Mouse (Mus musculus) 416B (cell line): Measurements from ENCODE around the gene Gm17655.
A peak's percentile ranks its signal among the peaks of the same experiment; 100 is the strongest.

Experiments
- DNase-seq: peaks from one replicate; pipeline ENCODE4 v3.0.0; 2011; ENCODE audit warnings: low read depth

The Gm17655 gene

DNA sequence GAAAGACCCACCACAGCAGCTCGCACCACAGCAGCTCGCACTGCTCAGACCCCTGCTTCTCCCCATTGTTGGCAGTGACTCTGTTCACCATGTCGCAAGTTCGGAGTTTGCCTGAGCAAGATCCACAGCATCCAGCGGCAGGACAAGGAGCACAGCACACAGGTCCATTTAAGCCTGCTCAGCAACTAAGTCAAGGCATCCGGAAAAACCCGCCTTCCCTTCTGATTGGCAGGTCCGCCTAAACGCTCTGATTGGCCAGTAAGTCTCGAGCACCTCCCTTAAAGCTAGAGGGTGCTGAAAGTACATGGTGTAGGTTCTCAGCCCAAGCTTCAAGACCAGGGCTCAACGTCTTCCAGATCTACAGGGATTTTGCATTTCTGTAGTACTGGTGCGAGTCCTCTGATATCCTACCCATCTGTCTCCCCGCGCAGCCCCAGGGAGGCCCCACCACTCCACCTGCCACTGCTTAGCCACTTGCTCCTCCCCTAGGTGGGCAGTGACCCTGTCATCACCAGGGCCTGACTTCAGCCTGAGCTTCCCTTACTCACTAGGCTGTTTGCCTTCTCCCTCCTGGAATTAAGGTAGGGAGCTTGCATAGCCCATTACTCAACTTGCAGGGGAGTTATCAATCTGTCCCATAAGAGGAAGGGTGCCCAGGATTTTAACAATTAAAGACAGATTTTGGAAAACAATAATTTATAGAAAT is 14.0 kb upstream of the Gm17655 start:
- peak; percentile 28 for DNase-seq

DNA sequence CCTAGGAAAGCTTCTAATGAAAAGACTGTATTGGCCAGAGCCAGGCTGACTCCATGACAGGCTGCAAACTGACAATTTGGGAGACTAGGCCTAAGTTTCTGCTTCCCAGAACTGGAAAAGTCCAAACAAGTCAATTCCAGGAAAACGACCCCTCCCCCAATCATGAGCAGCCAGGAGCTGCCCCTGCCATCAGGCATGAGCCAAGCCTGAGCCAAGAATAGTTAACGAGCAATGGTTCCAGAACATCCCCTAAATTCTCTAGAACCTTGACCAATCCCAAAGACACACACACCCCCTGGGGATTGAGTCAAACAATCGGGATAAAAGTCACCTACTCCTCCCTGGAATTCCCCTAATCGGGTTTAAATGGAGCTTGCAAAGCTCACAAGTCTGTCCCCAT is 10.6 kb upstream of the Gm17655 start:
- no peak for DNase-seq

DNA sequence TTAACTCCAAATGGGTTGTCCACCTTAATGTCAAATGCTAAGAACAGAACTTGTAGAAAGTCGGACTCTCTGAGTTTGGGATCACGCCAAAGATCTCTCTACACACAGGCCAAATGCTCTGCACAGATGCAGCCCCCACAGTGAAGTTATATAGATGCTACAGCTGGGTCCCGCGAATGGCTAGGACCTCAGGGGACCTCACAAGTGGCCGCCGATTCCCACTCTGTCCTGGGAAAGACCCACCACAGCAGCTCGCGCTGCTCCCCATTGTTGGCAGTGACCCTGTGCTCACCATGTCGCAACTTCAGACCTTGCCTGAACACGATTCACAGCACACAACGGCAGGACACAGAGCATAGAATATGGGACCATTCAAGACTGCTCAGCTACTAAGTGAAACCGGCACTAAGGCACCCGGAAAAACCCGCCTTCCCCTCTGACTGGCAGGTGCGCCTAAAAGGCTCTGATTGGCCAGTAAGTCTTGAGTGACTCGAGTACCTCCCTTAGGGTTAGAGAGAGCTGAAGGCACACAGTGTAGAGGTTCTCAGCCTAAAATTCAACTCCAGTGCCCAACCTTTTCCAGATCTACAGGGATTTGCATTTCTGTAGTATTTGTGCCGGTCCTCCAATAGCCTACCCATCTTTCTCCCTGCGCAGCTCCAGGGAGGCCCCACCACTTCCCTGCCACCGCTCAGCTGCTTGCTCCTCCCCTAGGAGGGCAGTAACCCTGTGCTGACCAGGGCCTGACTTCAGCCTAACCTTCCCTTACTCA is 14.5 kb downstream of the Gm17655 start:
- DNase-seq, result peak; percentile 94

DNA sequence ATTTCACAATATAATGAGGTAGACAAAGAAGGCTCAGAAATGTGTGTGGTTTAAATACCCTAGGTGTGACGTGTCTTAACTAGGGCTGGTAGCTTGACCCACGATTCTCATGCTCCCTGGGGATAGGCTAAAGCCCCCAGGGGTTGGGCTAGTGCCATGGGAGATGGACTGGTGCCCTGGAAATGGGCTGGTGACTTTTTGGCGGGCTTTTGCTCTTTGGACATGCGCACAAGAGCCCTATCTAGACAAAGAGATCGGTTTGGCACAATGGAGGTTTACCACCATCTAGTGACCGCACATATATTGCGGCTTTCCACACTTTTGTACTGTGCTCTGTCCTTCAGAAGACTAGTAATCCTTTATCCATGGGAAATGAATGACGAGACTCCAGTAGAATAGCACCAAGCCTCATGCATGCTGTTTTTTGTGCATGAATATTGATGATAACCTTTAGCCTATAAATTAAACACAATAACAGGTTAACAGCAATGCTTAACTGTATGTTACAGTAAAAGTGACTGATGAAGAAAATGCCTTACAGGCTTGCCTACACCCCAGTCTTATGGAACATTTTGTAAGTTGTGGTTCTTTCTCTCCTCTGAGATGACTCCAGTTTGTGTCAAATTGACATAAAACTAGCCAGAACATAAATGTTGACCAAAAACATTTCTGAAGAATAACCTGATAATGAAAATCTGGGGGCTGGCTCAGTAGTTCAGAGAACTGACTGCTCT is 48.5 kb downstream of the Gm17655 start:
- peak; percentile 78 for DNase-seq

DNA sequence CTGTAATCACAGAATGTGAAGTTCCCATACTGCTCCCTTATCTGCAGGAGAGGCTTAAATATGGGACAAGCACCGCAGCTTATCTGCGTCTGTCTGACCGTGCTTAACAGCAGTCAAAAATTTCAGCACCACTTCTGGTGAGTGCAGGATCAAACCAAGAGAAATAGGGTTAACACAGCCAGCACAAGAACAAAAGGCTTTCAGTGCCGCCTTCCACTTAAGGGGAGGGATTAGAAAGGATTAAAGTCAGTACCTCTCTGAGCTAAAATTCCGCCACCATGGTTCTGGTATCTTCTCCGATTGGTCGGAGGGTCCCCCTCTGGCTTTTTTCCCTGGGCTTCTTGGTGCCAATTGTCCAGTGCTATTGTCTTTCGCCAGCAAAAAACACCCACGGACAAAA is 49.0 kb downstream of the Gm17655 start:
- no peak for DNase-seq

DNA sequence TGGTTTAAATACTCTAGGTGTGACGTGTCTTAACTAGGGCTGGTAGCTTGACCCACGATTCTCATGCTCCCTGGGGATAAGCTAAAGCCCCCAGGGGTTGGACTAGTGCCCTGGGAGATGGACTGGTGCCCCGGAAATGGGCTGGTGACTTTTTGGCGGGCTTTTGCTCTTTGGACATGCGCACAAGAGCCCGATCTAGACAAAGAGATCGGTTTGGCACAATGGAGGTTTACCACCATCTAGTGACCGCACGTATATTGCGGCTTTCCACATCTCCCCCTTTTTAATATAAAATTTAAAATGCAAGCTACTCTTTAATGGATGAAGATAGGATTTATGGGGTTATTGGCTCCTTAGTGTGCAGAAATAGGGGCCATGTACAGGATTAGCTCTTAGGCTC is 56.5 kb downstream of the Gm17655 start:
- peak; percentile 77 for DNase-seq
